8 mouse cellular contexts compared by ENCODE assay signal in the genomic region with DNA sequence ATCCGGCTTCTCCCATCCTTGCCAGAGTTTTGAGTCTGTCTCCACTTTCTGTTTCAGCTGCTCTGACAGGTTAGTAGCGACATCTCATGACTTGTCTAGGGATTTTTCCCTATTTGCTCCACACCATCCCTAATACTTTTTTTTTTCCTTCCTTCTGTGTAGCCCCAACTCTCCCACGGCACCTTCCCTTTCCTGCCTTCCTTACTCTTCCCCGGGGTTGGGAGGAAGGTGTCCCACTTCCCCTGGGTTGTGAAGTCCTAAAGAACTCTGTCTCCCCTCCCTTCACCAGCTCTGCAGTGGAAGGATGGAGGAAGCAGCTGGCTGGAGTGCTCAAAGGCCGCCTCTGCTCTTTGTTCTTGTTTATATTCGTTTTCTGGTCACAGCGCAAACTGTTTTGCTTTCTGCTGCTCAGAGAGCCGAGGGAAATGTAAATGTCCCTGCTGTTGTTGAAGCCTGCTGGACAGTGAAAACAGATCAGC.
A peak's percentile ranks its signal among the peaks of the same experiment; 100 is the strongest.
DNase-seq lines count a peak whose midpoint lies in the region; ATAC-seq lines count a peak whose summit lies in the region.

No protein-coding gene starts in this region.

- ATAC-seq in heart, embryonic 14.5 days (ENCODE audit: insufficient number of reproducible peaks, insufficient read depth, low FRiP score, low read depth): no peak
- peak; percentile 62 for ATAC-seq in midbrain, embryonic 13.5 days

- H3K9me3 ChIP-seq in heart, embryonic 14.5 days (ENCODE audit: control insufficient read depth, low read length): no peaks in the 10 kb centered on the region
- no peaks in the 10 kb centered on the region for H3K9me3 ChIP-seq in midbrain, embryonic 13.5 days

- peak overlapping the region; percentile 38; the same call in 1 of the 2 replicates for H3K9ac ChIP-seq in heart, embryonic 14.5 days (ENCODE audit: low read length)
- H3K9ac ChIP-seq in midbrain, embryonic 13.5 days (replicated peaks): no peak overlapping the region

- WGBS in heart, embryonic 14.5 days: 23% methylated on average over 8 of the region's 8 CpGs
- WGBS in midbrain, embryonic 13.5 days: 19% methylated on average over 8 of the region's 8 CpGs

- no peaks in the 10 kb centered on the region for H3K36me3 ChIP-seq in heart, embryonic 14.5 days (ENCODE audit: control insufficient read depth, insufficient read depth, low read length)
- no peaks in the 10 kb centered on the region for H3K36me3 ChIP-seq in midbrain, embryonic 13.5 days

- no peak overlapping the region for H3K4me3 ChIP-seq in heart, embryonic 14.5 days (ENCODE audit: control insufficient read depth in 1 of 2, insufficient read depth in 1 of 2, low read depth in 1 of 2, low read length in 2 of 2)
- H3K4me3 ChIP-seq in midbrain, embryonic 13.5 days (replicated peaks): no peak overlapping the region

- peak; percentile 16 for DNase-seq in adrenal gland, postnatal 14 days
- no peak for DNase-seq in adrenal gland, adult 8-10 months
- DNase-seq in Muller cell, postnatal 12 days (ENCODE audit: inconsistent ontology term): peak; percentile 51
- DNase-seq in kidney, postnatal 36 days: peak; percentile 12 to 14
- DNase-seq in urinary bladder, postnatal 4 days (ENCODE audit: low spot score in 2 of 2): no peak
- DNase-seq in spleen, adult 18-20 months: no peak

- peak overlapping the region in 1 of 2 experiments; percentile 47; a peak in 1 of 4 replicates for H3K27ac ChIP-seq in heart, embryonic 14.5 days (replicated peaks in 1 of 2; ENCODE audit: control insufficient read depth in 1 of 2, insufficient read depth in 1 of 2, low read depth in 2 of 2, low read length in 2 of 2)
- H3K27ac ChIP-seq in midbrain, embryonic 13.5 days: 0 out of 2 replicates have a peak overlapping the region, but pooled peaks have one; percentile 49

- no peaks in the 10 kb centered on the region for H3K27me3 ChIP-seq in heart, embryonic 14.5 days (ENCODE audit: control insufficient read depth, insufficient read depth, low read length)
- peaks cover 19% of the 10 kb centered on the region for H3K27me3 ChIP-seq in midbrain, embryonic 13.5 days

- H3K4me2 ChIP-seq in heart, embryonic 14.5 days (ENCODE audit: low read length): peak overlapping the region; percentile 24
- H3K4me2 ChIP-seq in midbrain, embryonic 13.5 days (replicated peaks): no peak overlapping the region; the same call in 1 of the 2 replicates

- H3K4me1 ChIP-seq in heart, embryonic 14.5 days (ENCODE audit: control insufficient read depth in 2 of 2, insufficient read depth in 2 of 2, low read length in 2 of 2): peaks cover 10 to 24% of the 10 kb centered on the region in 2 experiments; a peak in 3 of 4 replicates
- peaks cover 12% of the 10 kb centered on the region for H3K4me1 ChIP-seq in midbrain, embryonic 13.5 days (replicated peaks)

Comparison
In these comparisons a context has a peak if more than half of its experiments do, and no peak if none do; other contexts are left out.
1. DNase-seq: peak in adrenal gland, postnatal 14 days (single experiment), Muller cell, postnatal 12 days (single experiment) and kidney, postnatal 36 days (2 of 2); none in adrenal gland, adult 8-10 months (single experiment), urinary bladder, postnatal 4 days (0 of 2) and spleen, adult 18-20 months (0 of 2).